Mouse (Mus musculus) embryonic facial prominence, embryonic 11.5 days (tissue): ENCODE measurements around the gene Lrfn3. TPM values are rescaled to one million over a fixed set of nuclear protein-coding genes. Genes with fewer than 3 reads are reported as not detected.
A peak's percentile ranks its signal among the peaks of the same experiment; 100 is the strongest.

Source experiments
- ATAC-seq: fragments of 200-750 bp; cut with Nextera tagmentation; replicated peaks from 2 replicates; pipeline ENCODE4 v1.8.0; 2017; ENCODE audit warnings: low read depth; ENCODE audit not compliant: insufficient number of reproducible peaks, low FRiP score, low TSS enrichment
- DNase-seq: peaks from one replicate; pipeline ENCODE4 v3.0.0-alpha.2; 2015; ENCODE audit warnings: low spot score
- H3K27ac ChIP-seq: fragments of 300-500 bp; sonication (generic); replicated peaks from 2 replicates; pipeline ENCODE4 v1.5.1; 2014; ENCODE audit warnings: mild to moderate bottlenecking, low read depth, low read length, control low read depth
- H3K27me3 ChIP-seq: fragments of 300-500 bp; sonication (generic); 2 replicates; pipeline ENCODE4 v1.6.1; 2014; ENCODE audit warnings: mild to moderate bottlenecking, low read length, moderate library complexity, mixed read lengths; ENCODE audit not compliant: control insufficient read depth, insufficient read depth
- H3K36me3 ChIP-seq: fragments of 300-500 bp; sonication (generic); replicated peaks from 2 replicates; pipeline ENCODE4 v1.6.1; 2014; ENCODE audit warnings: low read depth, mild to moderate bottlenecking, low read length, moderate library complexity, mixed read lengths; ENCODE audit not compliant: control insufficient read depth, insufficient read depth
- H3K4me1 ChIP-seq: fragments of 300-500 bp; sonication (generic); 2 replicates; pipeline ENCODE4 v1.6.1; 2014; ENCODE audit warnings: low read length, mixed read lengths; ENCODE audit not compliant: control insufficient read depth, insufficient read depth
- H3K4me2 ChIP-seq: fragments of 300-500 bp; sonication (generic); 2 replicates; pipeline ENCODE4 v1.6.1; 2014; ENCODE audit warnings: low read depth, mild to moderate bottlenecking, control low read depth, low read length, moderate library complexity
- H3K4me3 ChIP-seq: fragments of 300-500 bp; sonication (generic); 2 replicates; pipeline ENCODE4 v1.5.1; 2014; ENCODE audit warnings: low read depth, low read length, control low read depth
- H3K9ac ChIP-seq: fragments of 300-500 bp; sonication (generic); replicated peaks from 2 replicates; pipeline ENCODE4 v1.6.1; 2014; ENCODE audit warnings: mild to moderate bottlenecking, control low read depth, low read length
- H3K9me3 ChIP-seq: fragments of 300-500 bp; sonication (generic); replicated peaks from 2 replicates; pipeline ENCODE4 v1.6.1; 2016; ENCODE audit warnings: mild to moderate bottlenecking, low read length, inconsistent platforms, mixed read lengths; ENCODE audit not compliant: control insufficient read depth
- WGBS: fragments of 180-500 bp; shearing (Covaris S2); extraction: QIAGEN DNeasy Blood & Tissue Kit; methylation state at CpG from one replicate; pipeline ENCODE4 v1.1.7; 2014; 5-methylcytosine and 5-hydroxymethylcytosine counted together
- polyA plus RNA-seq: library from polyadenylated mRNA; unstranded; fragments of >200 nt; fragmentation: Nextera tagmentation; extraction: Ambion mirVana; gene quantifications from 2 replicates; pipeline ENCODE4 v1.2.1, GENCODE M21; 2014

Lrfn3 gene
- polyA plus RNA-seq, 1 experiment from 2014 or later = 5.1 TPM

- H3K4me1 ChIP-seq = 0 out of 2 replicates have a peak, but pooled peaks cover 2% of the 10 kb centered on the region
- H3K4me2 ChIP-seq = no peak overlapping the region
- no peaks in the 10 kb centered on the region for H3K36me3 ChIP-seq
- no peak overlapping the region for H3K27ac ChIP-seq
- no peak overlapping the region for H3K9ac ChIP-seq
- H3K4me3 ChIP-seq = no peak overlapping the region
- WGBS = 90% methylated on average over 3 of the region's 3 CpGs
- H3K9me3 ChIP-seq = no peaks in the 10 kb centered on the region
- no peak for ATAC-seq
- no peaks in the 10 kb centered on the region for H3K27me3 ChIP-seq
- DNase-seq = no peak
Measured at GRCm38 (mm10) chr7:30318142-30318541, 44.4 kb downstream of the Lrfn3 start.

- H3K36me3 ChIP-seq = no peaks in the 10 kb centered on the region
- DNase-seq (no peak), ATAC-seq (no peak)
- 0 out of 2 replicates have a peak, but pooled peaks cover 2% of the 10 kb centered on the region for H3K4me1 ChIP-seq
- H3K27ac ChIP-seq = no peak overlapping the region
- H3K9me3 ChIP-seq = no peaks in the 10 kb centered on the region
- peak overlapping the region; percentile 49 for H3K4me3 ChIP-seq
- H3K9ac ChIP-seq = no peak overlapping the region; the same call in 1 of the 2 replicates
- WGBS = 70% methylated on average over 13 of the region's 13 CpGs
- H3K27me3 ChIP-seq = no peaks in the 10 kb centered on the region
- peak overlapping the region; percentile 54 for H3K4me2 ChIP-seq
Measured at GRCm38 (mm10) chr7:30315559-30316529, 46.7 kb downstream of the Lrfn3 start.

- DNase-seq (peak; percentile 84), ATAC-seq (peak; percentile 72)
- Histone ChIP-seq H3K4me1 (0 out of 2 replicates have a peak, but pooled peaks cover 2% of the 10 kb centered on the region), H3K4me3 (peak within 1 kb of the TSS; percentile 49), H3K27ac (0 out of 2 replicates have a peak within 1 kb of the TSS, but pooled peaks have one; percentile 15), H3K9ac (peak within 1 kb of the TSS; percentile 48), H3K4me2 (peak within 1 kb of the TSS; percentile 54), H3K36me3 (no peaks in the 10 kb centered on the region; the same call in 1 of the 2 replicates), H3K27me3 (no peaks in the 10 kb centered on the region), H3K9me3 (no peaks in the 10 kb centered on the region)
- 1% methylated on average over 9 of the region's 9 CpGs for WGBS
Measured at GRCm38 (mm10) chr7:30314721-30315155, 47.8 kb downstream of the Lrfn3 start, which contains the start of gene Syne4. Syne4 (plus strand) TSS chr7:30314807.

- Histone ChIP-seq H3K27me3 (no peaks in the 10 kb centered on the region), H3K9ac (no peak overlapping the region), H3K9me3 (no peaks in the 10 kb centered on the region), H3K4me2 (no peak overlapping the region), H3K36me3 (no peaks in the 10 kb centered on the region; the same call in 1 of the 2 replicates), H3K4me1 (0 out of 2 replicates have a peak, but pooled peaks cover 2% of the 10 kb centered on the region), H3K4me3 (no peak overlapping the region), H3K27ac (no peak overlapping the region)
- ATAC-seq = no peak
- DNase-seq = no peak
- WGBS = 44% methylated on average over 27 of the region's 27 CpGs
Measured at GRCm38 (mm10) chr7:30313666-30314320, 48.8 kb downstream of the Lrfn3 start.

- DNase-seq = no peak
- no peaks in the 10 kb centered on the region for H3K9me3 ChIP-seq
- no peaks in the 10 kb centered on the region; the same call in 1 of the 2 replicates for H3K36me3 ChIP-seq
- H3K9ac ChIP-seq = no peak overlapping the region
- no peak overlapping the region for H3K4me3 ChIP-seq
- ATAC-seq = no peak
- no peak overlapping the region for H3K27ac ChIP-seq
- H3K4me2 ChIP-seq = no peak overlapping the region
- H3K4me1 ChIP-seq = no peaks in the 10 kb centered on the region
- WGBS = 86% methylated on average over 12 of the region's 12 CpGs
- no peaks in the 10 kb centered on the region for H3K27me3 ChIP-seq
Measured at GRCm38 (mm10) chr7:30310136-30310535, 52.4 kb downstream of the Lrfn3 start.

GRCm38 (mm10) chr7:30309395-30310129, 53.0 kb downstream of the Lrfn3 start:
- no peak overlapping the region for H3K27ac ChIP-seq
- H3K9ac ChIP-seq = peak overlapping the region; percentile 54
- H3K4me3 ChIP-seq = peak overlapping the region; percentile 51
- no peaks in the 10 kb centered on the region for H3K4me1 ChIP-seq
- no peaks in the 10 kb centered on the region; the same call in 1 of the 2 replicates for H3K36me3 ChIP-seq
- H3K4me2 ChIP-seq = peak overlapping the region; percentile 77
- DNase-seq = no peak
- ATAC-seq = no peak
- WGBS = 61% methylated on average over 15 of the region's 15 CpGs
- no peaks in the 10 kb centered on the region for H3K9me3 ChIP-seq
- no peaks in the 10 kb centered on the region for H3K27me3 ChIP-seq

- Histone ChIP-seq H3K27ac (no peak within 1 kb of the TSS), H3K27me3 (no peaks in the 10 kb centered on the region), H3K9ac (peak within 1 kb of the TSS; percentile 54), H3K4me2 (peak within 1 kb of the TSS; percentile 77), H3K9me3 (no peaks in the 10 kb centered on the region), H3K4me1 (no peaks in the 10 kb centered on the region), H3K4me3 (peak within 1 kb of the TSS; percentile 51), H3K36me3 (peaks cover 7% of the 10 kb centered on the region)
- ATAC-seq (peak; percentile 100), DNase-seq (peak; percentile 96)
- 4% methylated on average over 27 of the region's 27 CpGs for WGBS
Measured at GRCm38 (mm10) chr7:30308076-30309005, 54.2 kb downstream of the Lrfn3 start, which contains the start of gene Alkbh6. Alkbh6 (plus strand) TSS chr7:30308717.
